Mouse (Mus musculus) left cerebral cortex, adult 2 months (tissue): Measurements from ENCODE around the gene Acad10. TPM values are rescaled to one million over a fixed set of nuclear protein-coding genes. Genes with fewer than 3 reads are reported as not detected.
"Not testable (repeated sequence)": the region's sequence is repeated elsewhere in the genome, so short reads cannot be mapped to it uniquely, and the experiment has no call there.

ENCODE experiments used
- DNase-seq, 2 experiments: peaks; one replicate each; pipeline ENCODE4 v3.0.0; 2021 to 2022; ENCODE audit warnings: low spot score in 2 of 2, mixed read lengths in 1 of 2; ENCODE audit errors: extremely low spot score in 1 of 2
- H3K27ac ChIP-seq: fragments of 200-600 bp; 2 replicates; pipeline ENCODE4 v1.8.1; 2022
- H3K4me3 ChIP-seq: fragments of 200-600 bp; 2 replicates; pipeline ENCODE4 v1.8.1; 2022
- CTCF ChIP-seq: fragments of 200-600 bp; IDR thresholded peaks from 2 replicates; pipeline ENCODE4 v1.8.1; 2022; ENCODE audit warnings: antibody characterized with exemption, mild to moderate bottlenecking, moderate library complexity
- intact Hi-C: fragments of 180-260 bp; cut with DNase I; formaldehyde crosslinking; loops from one replicate; pipeline ENCODE4 v1.15.1; 2025
- total RNA-seq, 2 experiments: library from RNA; stranded (reverse); gene quantifications; 2 replicates each; pipeline ENCODE4 v1.2.3; 2021

Gene Acad10
- total RNA-seq, 2 experiments from 2014 or later, result 5.0 to 5.3 TPM

- no peak for DNase-seq
- Histone ChIP-seq H3K27ac (no peak overlapping the region), H3K4me3 (no peak overlapping the region)
- TF ChIP-seq CTCF, result peak; percentile 34
- intact Hi-C loops, result no loop called here
Observed at GRCm38 (mm10) chr5:121686113-121686898, 26.0 kb upstream of the Acad10 start.

- no peak overlapping the region for H3K27ac ChIP-seq
- intact Hi-C loops, result no loop called here
- TF ChIP-seq CTCF, result no peak
Observed at GRCm38 (mm10) chr5:121685495-121685894, 25.2 kb upstream of the Acad10 start.

DNA sequence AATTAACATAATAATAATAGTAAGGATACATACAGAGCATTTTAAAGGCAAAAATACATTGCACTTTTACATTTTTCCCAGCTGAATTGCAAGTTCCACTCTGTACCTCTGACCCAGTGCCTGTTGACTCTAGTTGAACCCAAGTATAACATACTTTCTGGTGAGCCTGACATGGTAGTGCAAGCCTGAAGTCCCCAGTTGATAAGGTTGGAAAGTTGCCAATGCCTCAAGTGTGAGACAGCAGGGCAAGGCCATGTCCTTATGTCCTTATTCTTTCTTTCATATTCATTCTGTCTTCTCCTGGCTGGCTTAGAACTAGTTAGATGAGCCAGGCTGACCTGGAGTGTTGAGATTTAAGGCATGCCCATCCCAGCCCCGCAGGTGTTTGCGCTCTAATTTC is 21.9 kb upstream of the Acad10 start:
- intact Hi-C loops, result no loop called here
- H3K27ac ChIP-seq, result no peak overlapping the region
- TF ChIP-seq CTCF, result no peak

More at GRCm38 (mm10) chr5:121685495-121685894, 25.2 kb upstream of the Acad10 start:
- H3K4me3 ChIP-seq, result no peak overlapping the region
- DNase-seq, result no peak

GRCm38 (mm10) chr5:121670412-121670811 is 10.1 kb upstream of the Acad10 start:
- H3K4me3 ChIP-seq, result no peak overlapping the region
- TF ChIP-seq CTCF, result peak; percentile 53
- intact Hi-C loops, result no loop called here
- no peak overlapping the region for H3K27ac ChIP-seq
- DNase-seq, result no peak

More for the DNA sequence above, 21.9 kb upstream of the Acad10 start:
- H3K4me3 ChIP-seq, result no peak overlapping the region
- no peak for DNase-seq

- no peak overlapping the region for H3K27ac ChIP-seq
- DNase-seq, result no peak
- no peak for TF ChIP-seq CTCF
- H3K4me3 ChIP-seq, result no peak overlapping the region
- intact Hi-C loops, result no loop called here
Observed at GRCm38 (mm10) chr5:121668411-121668810, 8.1 kb upstream of the Acad10 start.

GRCm38 (mm10) chr5:121667067-121667466 is 6.8 kb upstream of the Acad10 start:
- DNase-seq, result no peak
- Histone ChIP-seq H3K27ac (no peak overlapping the region), H3K4me3 (no peak overlapping the region)
- no peak for TF ChIP-seq CTCF
- intact Hi-C loops, result no loop called here

GRCm38 (mm10) chr5:121664971-121665370 is 4.7 kb upstream of the Acad10 start:
- no peak overlapping the region for H3K27ac ChIP-seq
- no peak for DNase-seq
- TF ChIP-seq CTCF, result no peak
- intact Hi-C loops, result loop anchor here (5.0 kb wide), 1 partner anchor 117 kb away; no protein-coding TSS in a partner anchor
- no peak overlapping the region for H3K4me3 ChIP-seq

GRCm38 (mm10) chr5:121664078-121664477 is 3.8 kb upstream of the Acad10 start:
- no peak overlapping the region for H3K27ac ChIP-seq
- intact Hi-C loops, result loop anchor here (5.0 kb wide), 1 partner anchor 118 kb away; no protein-coding TSS in a partner anchor

GRCm38 (mm10) chr5:121663456-121663855 is 3.1 kb upstream of the Acad10 start:
- no peak overlapping the region for H3K27ac ChIP-seq
- TF ChIP-seq CTCF, result no peak
- intact Hi-C loops, result loop anchor here (5.0 kb wide), 1 partner anchor 119 kb away; no protein-coding TSS in a partner anchor

More at GRCm38 (mm10) chr5:121664078-121664477, 3.8 kb upstream of the Acad10 start:
- no peak overlapping the region for H3K4me3 ChIP-seq
- TF ChIP-seq CTCF, result no peak
- no peak for DNase-seq

GRCm38 (mm10) chr5:121661494-121661893 is 1.2 kb upstream of the Acad10 start:
- Histone ChIP-seq H3K4me3 (peak overlapping the region; percentile 91), H3K27ac (no peak overlapping the region)
- no peak for TF ChIP-seq CTCF
- no peak for DNase-seq
- intact Hi-C loops, result loop anchor here (2.0 to 5.0 kb wide), 2 partner anchors 49 to 121 kb away; partner anchors contain the start of gene Atxn2

More at GRCm38 (mm10) chr5:121663456-121663855, 3.1 kb upstream of the Acad10 start:
- H3K4me3 ChIP-seq, result no peak overlapping the region
- no peak for DNase-seq

GRCm38 (mm10) chr5:121660897-121661254 is 562 bp upstream of the Acad10 start:
- peak; percentile 42 to 58 for DNase-seq
- no peak for TF ChIP-seq CTCF
- Histone ChIP-seq H3K4me3 (peak overlapping the region; percentile 91), H3K27ac (peak overlapping the region; percentile 95)
- intact Hi-C loops, result loop anchor here (1.0 to 5.0 kb wide), 3 partner anchors 42 to 121 kb away; partner anchors contain the start of gene Atxn2

DNA sequence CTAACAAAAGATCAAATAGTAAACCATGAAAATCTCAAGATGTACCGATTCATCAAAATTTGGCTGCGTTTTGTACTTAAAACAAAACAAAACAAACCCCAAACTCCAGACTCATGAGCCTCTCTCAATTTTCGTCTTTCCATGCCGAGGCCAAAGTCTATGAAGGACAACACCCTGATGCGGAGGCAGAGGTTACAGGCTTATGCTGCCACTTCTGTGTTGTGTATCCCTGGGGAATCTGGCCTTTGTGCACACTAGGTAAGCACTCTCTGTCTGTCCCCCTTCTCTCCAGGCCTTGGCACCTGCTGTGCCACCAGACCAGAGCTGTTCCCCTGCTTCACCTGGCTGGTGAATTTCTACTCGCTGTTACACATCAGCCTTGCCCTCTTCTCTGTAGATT is 2.7 kb downstream of the Acad10 start:
- DNase-seq, H3K27ac ChIP-seq, intact Hi-C loops, H3K4me3 ChIP-seq: not testable (repeated sequence)

GRCm38 (mm10) chr5:121656866-121657265 is 3.4 kb downstream of the Acad10 start:
- not testable (repeated sequence) for DNase-seq, H3K4me3 ChIP-seq, H3K27ac ChIP-seq
- intact Hi-C loops, result loop anchor here (1.0 kb wide), 1 partner anchor 45 kb away; no protein-coding TSS in a partner anchor
